Mouse (Mus musculus): Measurements from ENCODE around the gene Ncoa1.

The Ncoa1 gene

DNA sequence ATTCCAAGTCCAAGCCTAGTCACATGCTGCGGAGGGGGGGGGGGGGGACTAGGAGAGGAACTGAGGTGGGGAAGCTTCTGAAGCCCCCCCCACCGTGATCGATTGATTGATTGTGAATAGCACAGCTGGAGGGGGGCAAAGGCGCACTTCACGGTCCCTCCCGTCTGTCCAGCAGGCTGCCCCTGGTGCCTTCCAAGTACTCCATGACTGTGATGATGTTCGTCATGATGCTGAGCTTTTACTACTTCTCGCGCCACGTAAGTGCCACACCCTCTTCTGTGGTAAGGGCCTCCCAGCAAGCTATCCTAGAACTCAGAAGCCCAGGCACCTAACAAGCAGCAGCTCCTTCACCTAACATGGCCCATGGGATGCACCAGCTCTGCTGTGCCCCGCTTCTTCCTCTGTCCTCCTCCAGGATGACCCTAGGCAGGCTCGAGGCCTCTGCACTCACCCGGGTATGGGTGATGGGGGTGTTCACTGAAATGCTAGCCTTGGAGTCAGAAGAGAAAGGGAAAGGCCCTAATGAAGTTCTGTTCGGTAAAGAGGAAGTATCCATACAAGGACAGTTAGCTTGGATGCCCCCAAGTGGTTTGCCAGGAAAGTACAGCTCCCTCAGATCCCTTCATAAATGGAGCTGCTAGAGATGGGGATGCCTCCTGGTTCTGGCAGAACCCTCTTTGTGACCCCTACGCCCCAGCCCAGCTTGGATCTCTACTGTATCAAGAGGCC lies 268.4 kb downstream of the Ncoa1 start:
- peak; percentile 45 to 50 for DNase-seq

- peak in 1 of 2 experiments; percentile 1 for DNase-seq
Observed at GRCm38 (mm10) chr12:4206106-4206505, 270.9 kb downstream of the Ncoa1 start.

- peak in 1 of 2 experiments; percentile 2 for DNase-seq
Observed at GRCm38 (mm10) chr12:4202206-4202605, 274.8 kb downstream of the Ncoa1 start.

DNA sequence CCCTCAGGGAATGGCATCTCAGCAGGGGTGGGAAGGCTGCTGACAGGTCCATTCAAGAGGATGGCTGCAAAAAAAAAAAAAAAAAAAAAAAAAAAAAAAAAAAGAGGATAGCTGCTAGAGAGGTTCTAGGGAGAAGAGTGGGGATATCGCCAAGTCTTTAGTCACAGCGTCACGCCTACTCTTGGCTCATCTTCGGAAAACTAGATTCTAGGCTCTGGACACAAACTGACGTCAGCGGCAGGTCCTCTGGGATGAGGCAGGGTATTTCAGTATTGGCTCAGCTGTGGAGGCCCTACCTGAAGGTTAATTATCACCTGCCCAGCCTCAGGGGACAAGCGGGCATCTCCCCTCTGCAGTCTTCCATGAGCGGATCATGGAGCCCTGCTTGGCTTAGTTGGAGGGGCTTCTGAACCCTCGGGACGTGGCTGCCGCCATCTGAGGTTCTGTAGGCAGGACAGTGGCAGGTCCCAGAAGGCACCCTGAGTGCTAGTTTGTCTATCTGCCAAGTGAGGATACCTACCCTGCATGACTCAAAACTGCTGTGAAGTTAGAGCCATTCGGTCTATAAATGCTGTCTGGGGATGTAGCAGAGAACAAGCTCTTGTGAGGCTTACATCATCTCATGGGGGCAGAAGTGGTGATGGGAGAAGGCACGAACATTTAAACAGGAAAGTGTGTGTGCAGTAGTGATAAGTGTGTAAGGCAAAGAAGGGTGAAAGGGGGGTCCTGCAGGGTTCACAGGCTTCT lies 275.4 kb downstream of the Ncoa1 start:
- peak in 1 of 2 experiments; percentile 11 for DNase-seq

DNA sequence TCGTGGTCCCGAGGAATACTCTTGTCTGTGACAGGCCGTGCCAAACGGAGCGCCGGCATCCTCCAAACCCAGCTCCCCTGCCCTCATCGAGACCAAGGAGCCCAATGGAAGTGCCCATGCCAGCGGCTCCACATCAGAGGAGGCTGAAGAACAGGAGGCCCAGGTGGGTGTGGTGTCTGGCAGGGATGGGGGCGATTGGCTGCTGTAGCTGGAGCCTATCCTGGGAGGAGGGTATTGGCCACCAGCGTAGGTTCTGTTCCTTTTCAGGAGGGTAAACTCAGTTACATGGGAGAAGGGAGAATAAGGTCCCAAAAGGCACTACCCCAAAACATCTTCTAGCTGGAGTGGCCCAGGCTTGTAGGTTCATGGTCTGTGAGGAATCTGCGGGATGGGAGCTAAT lies 277.7 kb downstream of the Ncoa1 start:
- DNase-seq, result peak in 1 of 2 experiments; percentile 3

GRCm38 (mm10) chr12:4198702-4199101 lies 278.3 kb downstream of the Ncoa1 start:
- DNase-seq, result peak; percentile 3 to 31
